Mouse (Mus musculus) layer of hippocampus, postnatal 14 days (tissue): ENCODE measurements at regions not wholly inside any gene's neighbourhood (a gene's known extent, or its start where the extent isn't known, plus 50 kb on each side); places are given as distances from the start of the nearest gene placed in this dataset.
A peak's percentile ranks its signal among the peaks of the same experiment; 100 is the strongest.

Experiments used
- DNase-seq, 2 experiments: peaks; one replicate each; pipeline ENCODE4 v3.0.0; 2021 to 2022; ENCODE audit warnings: low spot score in 2 of 2, mixed read lengths in 1 of 2

GRCm38 (mm10) chr7:113109481-113109880 lies 97.8 kb upstream of the Arntl start:
- DNase-seq = no peak

DNA sequence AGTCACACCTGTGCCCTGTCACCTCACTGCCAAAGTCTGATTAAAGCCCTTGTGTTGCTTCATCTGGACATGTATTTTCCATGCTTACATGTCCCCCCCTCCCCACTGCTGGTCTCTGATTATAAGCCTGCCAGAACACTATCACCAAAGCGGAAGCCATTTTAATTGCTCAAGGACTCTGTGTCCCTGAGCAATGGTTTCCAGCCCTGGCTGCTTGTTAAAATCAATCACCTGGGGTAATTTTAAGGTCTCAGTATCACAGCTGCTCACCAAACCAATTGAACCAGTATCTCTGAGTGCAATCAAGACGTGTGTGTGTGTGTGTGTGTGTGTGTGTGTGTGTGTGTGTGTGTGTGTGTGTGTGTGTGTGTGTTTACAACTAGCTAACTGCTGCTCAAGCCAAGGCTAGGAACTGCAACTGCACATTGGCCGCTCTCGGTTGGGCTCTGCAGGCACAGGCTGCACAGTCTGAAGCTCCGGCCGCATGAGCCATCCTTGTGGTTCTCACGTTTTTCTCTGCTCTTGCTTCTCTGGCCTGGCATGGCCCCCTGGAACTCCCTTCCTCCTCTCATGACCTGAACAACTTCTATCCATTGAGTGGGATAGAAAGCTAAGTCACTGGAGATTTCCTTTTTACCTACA lies 96.3 kb upstream of the Arntl start:
- DNase-seq = no peak

DNA sequence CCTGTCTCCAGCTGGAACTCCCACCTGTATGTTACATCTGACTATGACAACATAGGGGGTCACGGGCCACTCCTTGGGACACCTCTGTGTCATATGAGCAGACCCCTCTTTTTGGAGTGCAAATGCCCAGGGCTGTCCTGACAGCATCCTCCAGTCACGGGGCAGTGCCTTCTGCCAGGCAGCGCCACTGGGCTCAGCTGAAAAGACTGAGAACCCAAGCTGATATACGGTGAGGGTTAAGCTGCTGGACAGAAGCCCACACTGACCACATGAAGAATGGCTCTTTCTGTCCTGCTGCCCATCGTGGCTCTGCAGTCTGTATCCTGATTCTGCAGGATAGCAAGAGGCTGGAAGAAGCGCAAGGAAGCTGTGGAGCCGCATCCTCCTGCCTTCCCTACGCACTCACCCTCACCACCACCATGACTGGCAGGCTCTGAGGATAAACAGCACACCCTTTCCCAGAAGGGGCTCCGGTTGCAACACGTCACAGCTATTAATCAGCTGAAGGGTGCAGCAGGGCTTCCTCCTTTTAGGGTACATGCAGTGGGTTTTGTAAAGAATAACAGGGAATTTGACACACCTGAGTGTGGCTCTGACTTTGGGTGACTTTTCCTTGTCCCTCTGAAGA lies 93.9 kb upstream of the Arntl start:
- DNase-seq = peak in 1 of 2 experiments; percentile 12

- no peak for DNase-seq
Measured at GRCm38 (mm10) chr7:113117599-113117998, 89.7 kb upstream of the Arntl start.

GRCm38 (mm10) chr7:113121911-113122319 lies 85.3 kb upstream of the Arntl start:
- DNase-seq = no peak

- no peak for DNase-seq
Measured at GRCm38 (mm10) chr7:113126010-113126409, 81.3 kb upstream of the Arntl start.

GRCm38 (mm10) chr7:113130552-113130951 lies 76.7 kb upstream of the Arntl start:
- DNase-seq = no peak

- peak; percentile 85 to 90 for DNase-seq
Measured at GRCm38 (mm10) chr7:113131945-113132538, 75.2 kb upstream of the Arntl start.

DNA sequence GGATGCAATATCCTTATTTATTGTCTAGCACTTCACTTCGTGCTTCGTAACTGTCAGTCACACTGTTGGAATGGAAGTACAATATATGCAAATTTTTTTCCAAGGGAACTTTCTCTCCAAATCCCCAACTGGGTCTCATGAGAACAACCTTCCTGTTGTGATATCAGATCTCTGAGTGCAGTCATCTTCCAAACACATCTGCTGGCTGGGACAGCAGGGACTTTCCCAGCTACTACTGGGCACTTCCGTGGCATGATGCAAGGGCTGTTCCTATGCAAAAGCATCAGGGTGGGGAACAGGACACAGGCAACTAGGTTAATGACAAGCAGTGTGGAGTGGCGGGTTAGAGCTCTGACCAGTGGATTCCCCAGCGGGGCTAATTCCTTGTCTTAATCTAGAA lies 73.4 kb upstream of the Arntl start:
- DNase-seq = no peak

DNA sequence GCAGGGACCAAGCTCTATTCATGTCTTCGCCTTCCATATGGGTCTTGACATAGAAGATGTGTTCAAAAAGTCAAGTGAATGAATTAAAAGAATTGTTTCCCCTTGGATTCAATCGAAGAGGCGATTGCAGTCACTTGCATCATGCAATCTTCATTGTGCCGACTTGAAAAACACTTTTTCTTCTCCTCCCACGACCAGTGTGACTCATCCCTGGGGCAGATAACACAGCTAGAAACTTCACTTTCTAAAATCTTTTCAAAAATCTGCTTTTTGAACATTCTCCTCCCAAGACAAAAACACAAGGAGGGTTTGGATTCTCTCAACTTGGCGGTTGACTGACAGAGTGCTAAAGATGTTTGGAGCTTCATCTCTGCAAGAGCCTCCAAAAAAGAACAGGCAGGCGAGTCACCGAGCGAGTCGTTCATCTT lies 67.2 kb upstream of the Arntl start:
- DNase-seq = no peak

DNA sequence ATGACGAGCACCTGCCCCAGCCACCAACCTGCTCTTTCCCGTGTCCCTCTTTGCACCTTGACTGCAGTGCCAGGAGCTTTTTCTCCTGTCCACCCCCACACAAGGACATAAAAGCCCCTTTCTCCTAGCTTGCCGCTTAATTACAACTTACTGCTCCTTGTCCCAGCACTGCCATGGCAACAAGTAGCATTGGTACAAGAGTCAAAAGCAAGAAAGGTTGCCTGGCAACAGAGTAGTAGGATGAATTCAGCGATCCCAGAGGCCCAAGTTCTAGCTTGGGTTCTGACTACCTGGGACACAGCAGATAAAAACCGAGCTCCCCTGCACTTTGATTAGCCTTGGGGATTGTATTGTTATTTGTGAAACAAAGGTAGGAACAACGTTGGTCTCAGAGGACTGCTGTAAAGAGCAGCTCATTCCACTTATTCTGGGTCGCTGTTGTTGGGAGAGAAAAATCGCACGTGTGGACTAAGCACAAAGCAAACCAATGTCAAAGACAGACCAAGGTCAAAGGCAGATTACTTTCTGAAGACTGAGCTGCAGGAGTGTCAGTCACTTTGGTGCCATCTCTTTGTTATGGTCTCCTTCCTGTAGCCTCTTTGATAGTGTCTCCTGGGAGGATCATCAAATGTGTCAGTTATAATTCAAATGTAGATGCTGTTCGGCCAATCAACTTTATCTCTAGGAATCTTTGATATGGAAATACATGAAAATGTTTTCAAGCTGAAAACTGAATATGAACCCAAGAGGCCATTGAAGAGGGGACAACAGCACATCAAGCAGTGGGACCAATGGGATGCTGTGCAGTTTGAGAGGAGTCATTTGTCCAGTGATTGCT lies 65.2 kb upstream of the Arntl start:
- DNase-seq = no peak

DNA sequence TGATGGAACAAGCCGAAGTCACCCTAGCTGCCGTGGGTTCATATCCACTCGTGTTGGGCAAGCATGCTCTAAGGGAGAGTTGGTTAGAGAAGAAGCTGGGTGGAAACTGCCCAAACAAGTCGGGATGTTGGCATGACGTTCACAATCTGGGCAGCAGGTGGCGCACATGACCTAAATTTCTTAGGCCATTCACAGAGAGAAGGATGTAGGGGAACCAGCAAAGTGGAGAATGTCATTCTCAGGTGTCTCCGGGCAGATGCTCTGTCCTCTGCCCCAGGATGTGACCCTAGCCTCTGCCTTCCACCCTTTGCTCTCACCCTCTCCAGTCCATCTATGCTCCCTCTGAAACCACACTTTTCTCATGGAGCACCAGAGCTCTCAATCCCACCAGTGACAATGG lies 63.7 kb upstream of the Arntl start:
- peak; percentile 89 to 92 for DNase-seq

DNA sequence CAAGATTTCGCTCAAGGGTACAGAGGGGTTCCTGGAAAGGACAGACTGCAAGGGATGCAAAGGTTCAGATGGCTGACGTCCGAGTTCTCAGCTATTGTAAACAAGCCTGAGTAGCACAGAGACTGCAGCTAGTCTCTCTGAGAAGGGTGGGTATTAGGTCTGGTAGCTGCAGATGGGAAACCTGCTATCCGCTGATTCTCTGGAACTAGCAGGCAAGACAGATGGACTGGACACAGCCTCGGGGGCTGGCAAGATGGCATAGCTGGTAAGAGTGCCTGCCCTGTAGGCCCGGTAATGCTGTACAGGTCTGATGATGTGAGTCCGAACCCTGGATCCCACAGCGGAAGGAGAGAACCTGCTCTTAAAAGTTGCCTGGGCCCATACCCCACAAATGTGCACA lies 62.2 kb upstream of the Arntl start:
- DNase-seq = no peak

DNA sequence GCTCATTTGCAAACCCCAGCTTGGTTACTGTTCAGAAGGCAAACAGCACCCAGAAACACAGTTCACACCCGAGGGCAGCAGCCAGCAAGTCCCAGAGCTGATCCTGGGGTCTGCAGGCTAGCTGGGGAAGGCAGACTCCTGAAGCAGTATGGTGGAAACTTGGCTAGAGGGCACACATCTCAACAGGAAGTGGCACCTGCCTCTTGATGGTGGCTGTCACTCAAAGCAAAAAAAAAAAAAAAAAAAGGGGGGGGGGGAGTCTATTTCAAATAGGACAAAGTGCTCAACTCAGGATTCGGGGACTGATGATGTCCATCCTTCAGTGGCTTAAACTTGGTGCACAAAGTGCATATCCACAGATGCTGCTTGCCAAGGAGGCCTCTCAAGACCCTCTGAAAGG lies 61.2 kb upstream of the Arntl start:
- DNase-seq = no peak

DNA sequence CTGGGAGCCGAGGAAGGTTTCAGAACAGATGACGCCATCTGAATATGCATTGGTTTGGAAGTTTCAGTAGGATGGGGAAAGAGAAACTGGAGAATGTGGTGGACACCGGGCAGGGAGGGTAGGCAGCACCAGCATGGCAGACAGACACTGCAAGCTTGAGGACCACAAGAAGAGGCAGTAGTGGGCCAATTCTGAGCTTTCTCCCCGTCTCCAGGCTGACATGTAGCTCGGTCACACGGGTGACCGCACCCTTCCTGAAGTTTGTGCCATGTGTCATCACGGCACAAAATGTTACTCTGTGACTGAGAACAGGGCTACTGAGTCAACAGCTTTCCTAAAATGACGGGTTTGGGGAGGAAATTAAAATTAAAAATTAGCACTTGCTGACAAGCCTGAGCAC lies 60.7 kb upstream of the Arntl start:
- DNase-seq = no peak

GRCm38 (mm10) chr7:113147391-113148332 lies 59.6 kb upstream of the Arntl start:
- DNase-seq = peak in 1 of 2 experiments; percentile 45

DNA sequence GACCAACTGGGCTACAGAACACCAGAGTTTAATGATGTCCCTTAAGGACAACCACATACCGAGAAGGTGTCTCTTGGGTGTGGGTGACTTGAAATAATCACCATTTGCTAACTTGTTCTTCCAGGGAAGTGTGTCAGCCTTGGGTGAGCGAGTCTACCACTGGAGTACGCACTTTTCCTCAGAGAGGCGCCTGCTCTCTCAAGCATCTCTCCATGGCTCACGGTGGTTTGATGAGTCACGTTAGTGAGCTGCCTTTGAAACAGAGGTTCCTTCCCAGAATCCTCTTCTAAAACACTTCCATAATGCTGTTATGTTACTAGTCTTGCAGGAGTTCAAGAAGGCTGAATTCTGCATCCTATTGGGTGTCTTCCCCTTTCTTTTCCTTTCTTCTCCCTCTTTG lies 58.6 kb upstream of the Arntl start:
- DNase-seq = no peak

GRCm38 (mm10) chr7:113149966-113150470 lies 57.2 kb upstream of the Arntl start:
- no peak for DNase-seq

DNA sequence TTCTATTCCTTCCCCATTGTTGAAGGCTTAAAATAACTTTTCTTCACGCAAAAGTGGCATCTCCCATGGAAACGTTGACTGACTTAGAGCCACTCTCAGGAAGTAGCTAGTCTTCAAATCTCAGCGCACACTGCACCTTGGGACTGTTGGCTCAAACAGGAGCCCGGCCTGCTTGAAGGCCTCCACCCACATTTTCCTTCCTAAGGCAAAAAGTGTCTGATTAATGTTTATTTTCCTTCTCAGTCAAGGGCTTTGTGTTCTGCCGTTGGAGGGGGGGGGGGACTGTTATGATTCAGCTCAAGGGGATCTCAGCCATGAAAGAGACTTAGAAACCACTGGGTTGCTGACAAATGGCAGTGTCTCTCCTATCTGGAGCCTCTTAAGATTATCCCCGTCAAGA lies 56.5 kb upstream of the Arntl start:
- no peak for DNase-seq

DNA sequence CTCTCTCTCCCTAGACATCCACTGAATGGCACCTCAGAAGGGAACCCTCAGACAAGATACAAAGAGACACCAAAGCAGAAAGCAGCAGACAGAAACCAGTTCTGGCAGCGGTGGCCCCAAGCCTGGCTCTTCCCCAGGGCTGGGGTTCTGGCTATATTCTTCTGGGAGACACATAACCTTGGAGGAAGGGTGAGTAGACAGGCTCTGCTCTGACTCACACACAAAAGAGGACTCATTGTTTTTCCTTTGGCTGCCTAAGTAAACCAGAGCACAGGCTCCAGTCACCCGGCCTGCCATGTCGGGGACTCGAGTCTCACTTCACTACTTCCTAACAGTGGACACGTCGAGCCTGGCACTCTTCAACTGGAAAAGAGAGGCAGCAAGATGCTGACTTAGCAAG lies 55.8 kb upstream of the Arntl start:
- DNase-seq = no peak

DNA sequence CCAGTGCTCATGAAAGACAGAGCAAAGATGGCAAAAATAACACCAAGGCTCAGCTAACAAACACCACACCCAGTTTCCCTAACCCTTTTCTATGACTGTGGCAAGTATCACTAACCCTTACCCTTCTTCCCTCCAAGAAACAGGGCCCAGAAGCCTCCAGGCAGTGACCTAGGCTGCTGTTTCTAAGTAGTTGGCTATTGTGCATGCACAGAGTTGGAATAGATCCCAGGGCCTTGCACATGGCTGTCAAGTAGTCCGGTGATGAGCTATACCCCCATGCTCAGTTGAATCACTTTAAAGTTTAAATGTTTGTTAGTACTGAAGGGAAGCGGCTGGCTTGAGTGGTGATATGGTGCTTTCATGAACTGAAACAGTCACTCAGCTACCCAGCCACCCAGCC lies 53.9 kb upstream of the Arntl start:
- DNase-seq = no peak
